Mouse (Mus musculus) liver, embryonic 11.5 days (tissue): ENCODE results near the gene Fam187b. TPM values are rescaled to one million over a fixed set of nuclear protein-coding genes. Genes with fewer than 3 reads are reported as not detected.

Experiments
- ATAC-seq: fragments of 200-750 bp; cut with Nextera tagmentation; replicated peaks from 2 replicates; pipeline ENCODE4 v1.8.0; 2017; ENCODE audit warnings: moderate number of reproducible peaks, mild to moderate bottlenecking, moderate TSS enrichment, moderate library complexity; ENCODE audit not compliant: low FRiP score
- DNase-seq: peaks from one replicate; pipeline ENCODE4 v3.0.0-alpha.2; 2017; ENCODE audit warnings: low spot score
- H3K27ac ChIP-seq: fragments of 300-500 bp; sonication (generic); 2 replicates; pipeline ENCODE4 v1.5.1; 2014; ENCODE audit warnings: mild to moderate bottlenecking, low read depth, low read length, control low read depth
- H3K27me3 ChIP-seq: fragments of 300-500 bp; sonication (generic); replicated peaks from 2 replicates; pipeline ENCODE4 v1.6.1; 2014; ENCODE audit warnings: low read length, mixed read lengths; ENCODE audit not compliant: control insufficient read depth, insufficient read depth
- H3K36me3 ChIP-seq: fragments of 300-500 bp; sonication (generic); 2 replicates; pipeline ENCODE4 v1.6.1; 2014; ENCODE audit warnings: mild to moderate bottlenecking, low read length, moderate library complexity, mixed read lengths; ENCODE audit not compliant: control insufficient read depth, insufficient read depth
- H3K4me1 ChIP-seq: fragments of 300-500 bp; sonication (generic); replicated peaks from 2 replicates; pipeline ENCODE4 v1.6.1; 2014; ENCODE audit warnings: low read length, mixed read lengths; ENCODE audit not compliant: control insufficient read depth, insufficient read depth
- H3K4me2 ChIP-seq: fragments of 300-500 bp; sonication (generic); 2 replicates; pipeline ENCODE4 v1.6.1; 2014; ENCODE audit warnings: mild to moderate bottlenecking, control low read depth, moderate library complexity
- H3K4me3 ChIP-seq: fragments of 300-500 bp; sonication (generic); 2 replicates; pipeline ENCODE4 v1.5.1; 2014; ENCODE audit warnings: low read depth, low read length, control low read depth
- H3K9ac ChIP-seq: fragments of 300-500 bp; sonication (generic); 2 replicates; pipeline ENCODE4 v1.6.1; 2014; ENCODE audit warnings: low read depth, low read length, control low read depth
- H3K9me3 ChIP-seq: fragments of 300-500 bp; sonication (generic); 2 replicates; pipeline ENCODE4 v1.6.1; 2016; ENCODE audit warnings: low read length, inconsistent platforms, mixed read lengths; ENCODE audit not compliant: control insufficient read depth
- WGBS: fragments of 180-500 bp; shearing (Covaris S2); extraction: QIAGEN DNeasy Blood & Tissue Kit; methylation state at CpG from one replicate; pipeline ENCODE4 v1.1.7; 2014; 5-methylcytosine and 5-hydroxymethylcytosine counted together
- polyA plus RNA-seq: library from polyadenylated mRNA; unstranded; fragments of >200 nt; fragmentation: Nextera tagmentation; extraction: Ambion mirVana; gene quantifications from 2 replicates; pipeline ENCODE4 v1.2.1, GENCODE M21; 2014

Gene Fam187b
- polyA plus RNA-seq, 1 experiment from 2014 or later: 4.1 TPM

GRCm38 (mm10) chr7:30965677-30966076 lies 7.9 kb upstream of the Fam187b start:
- H3K9me3 ChIP-seq: no peaks in the 10 kb centered on the region
- H3K36me3 ChIP-seq: no peaks in the 10 kb centered on the region
- no peak for DNase-seq
- H3K27me3 ChIP-seq: no peaks in the 10 kb centered on the region
- 89% methylated on average over 14 of the region's 14 CpGs for WGBS
- no peak for ATAC-seq
- no peak overlapping the region for H3K9ac ChIP-seq
- no peak overlapping the region for H3K27ac ChIP-seq
- H3K4me3 ChIP-seq: no peak overlapping the region
- H3K4me2 ChIP-seq: no peak overlapping the region
- H3K4me1 ChIP-seq: no peaks in the 10 kb centered on the region

DNA sequence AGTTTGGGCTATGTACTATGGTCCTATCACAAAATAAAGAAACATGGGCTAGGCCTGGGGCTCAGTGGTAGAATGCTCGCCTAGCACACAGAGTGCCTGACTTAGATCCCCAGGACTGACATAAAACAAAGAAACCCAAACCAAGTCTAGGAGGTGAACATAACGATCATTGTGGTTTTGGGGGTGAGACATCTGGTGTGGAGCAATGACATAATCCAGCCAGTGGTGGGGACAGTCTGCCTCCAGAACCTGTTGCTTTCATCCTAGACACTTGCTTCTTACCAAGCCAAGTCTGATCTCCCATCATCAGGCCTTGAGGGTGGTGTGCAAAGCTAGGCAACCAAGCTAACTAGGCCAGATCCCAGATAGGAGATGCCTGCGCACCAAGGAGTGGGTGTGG lies 6.9 kb upstream of the Fam187b start:
- no peak overlapping the region for H3K4me3 ChIP-seq
- no peaks in the 10 kb centered on the region for H3K4me1 ChIP-seq
- H3K36me3 ChIP-seq: no peaks in the 10 kb centered on the region
- no peak overlapping the region for H3K4me2 ChIP-seq
- DNase-seq (no peak), ATAC-seq (no peak)
- no peaks in the 10 kb centered on the region for H3K27me3 ChIP-seq
- no peak overlapping the region for H3K27ac ChIP-seq
- H3K9me3 ChIP-seq: no peaks in the 10 kb centered on the region
- 71% methylated on average over 3 of the region's 3 CpGs for WGBS
- H3K9ac ChIP-seq: no peak overlapping the region

- Histone ChIP-seq H3K27ac (no peak overlapping the region), H3K9me3 (no peaks in the 10 kb centered on the region), H3K9ac (no peak overlapping the region), H3K27me3 (peaks cover 19% of the 10 kb centered on the region), H3K4me3 (no peak overlapping the region), H3K4me1 (peaks cover 4% of the 10 kb centered on the region; the same call in 1 of the 2 replicates), H3K36me3 (no peaks in the 10 kb centered on the region), H3K4me2 (no peak overlapping the region)
- DNase-seq (no peak), ATAC-seq (no peak)
- WGBS: 87% methylated on average over 8 of the region's 8 CpGs
These were observed 5.0 kb upstream of the Fam187b start for GRCm38 (mm10) chr7:30968611-30969010.

DNA sequence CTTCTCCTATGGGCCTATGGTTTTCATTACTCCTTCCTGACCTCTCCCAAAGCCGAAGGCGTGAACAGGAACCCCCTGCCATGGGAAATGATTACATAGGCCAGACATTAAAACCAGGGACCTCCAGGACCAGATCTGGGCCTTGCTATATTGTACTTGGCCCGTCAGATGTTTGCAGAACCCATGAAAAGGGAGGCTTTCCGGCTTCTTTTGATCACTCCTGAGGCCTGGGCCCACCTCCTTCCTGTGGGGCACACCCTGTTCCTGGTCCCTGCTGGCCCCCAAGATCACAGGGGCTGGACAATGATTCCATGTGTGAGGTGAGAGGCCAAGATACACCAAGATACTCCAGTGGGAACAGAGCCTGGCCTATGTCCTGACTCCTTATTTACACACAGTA lies 4.4 kb upstream of the Fam187b start:
- H3K4me1 ChIP-seq: peaks cover 4% of the 10 kb centered on the region; the same call in 1 of the 2 replicates
- no peak overlapping the region for H3K4me3 ChIP-seq
- H3K9ac ChIP-seq: no peak overlapping the region
- H3K27me3 ChIP-seq: peaks cover 20% of the 10 kb centered on the region
- H3K36me3 ChIP-seq: no peaks in the 10 kb centered on the region
- ATAC-seq (no peak), DNase-seq (no peak)
- H3K27ac ChIP-seq: no peak overlapping the region
- WGBS: 86% methylated on average over 4 of the region's 4 CpGs
- H3K9me3 ChIP-seq: no peaks in the 10 kb centered on the region
- H3K4me2 ChIP-seq: no peak overlapping the region

DNA sequence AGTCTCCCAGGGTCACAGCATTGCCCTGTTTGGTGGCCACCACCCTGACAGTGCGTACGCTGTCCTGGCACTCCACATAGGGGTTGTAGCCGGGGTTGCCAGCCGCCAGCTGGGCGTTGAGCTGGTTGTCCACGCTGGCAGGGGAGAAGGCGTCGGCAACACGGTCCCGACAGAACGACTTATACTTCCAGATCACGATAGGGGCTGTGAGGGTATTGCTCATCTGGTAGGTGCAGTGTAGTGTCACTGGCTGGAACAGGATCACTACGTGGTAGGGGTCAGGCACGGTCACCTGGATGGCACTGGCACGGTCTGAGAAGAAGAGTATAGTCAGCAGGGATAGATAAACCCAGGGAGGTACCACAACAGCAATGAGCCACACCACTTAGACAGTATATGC lies 1.7 kb upstream of the Fam187b start:
- Histone ChIP-seq H3K36me3 (no peaks in the 10 kb centered on the region), H3K9ac (no peak overlapping the region), H3K27me3 (peaks cover 20% of the 10 kb centered on the region), H3K4me3 (peak overlapping the region; percentile 56; the same call in 1 of the 2 replicates), H3K27ac (no peak overlapping the region), H3K4me1 (peaks cover 4% of the 10 kb centered on the region; the same call in 1 of the 2 replicates), H3K4me2 (peak overlapping the region; percentile 62), H3K9me3 (no peaks in the 10 kb centered on the region)
- ATAC-seq (no peak), DNase-seq (no peak)
- 87% methylated on average over 15 of the region's 15 CpGs for WGBS

DNA sequence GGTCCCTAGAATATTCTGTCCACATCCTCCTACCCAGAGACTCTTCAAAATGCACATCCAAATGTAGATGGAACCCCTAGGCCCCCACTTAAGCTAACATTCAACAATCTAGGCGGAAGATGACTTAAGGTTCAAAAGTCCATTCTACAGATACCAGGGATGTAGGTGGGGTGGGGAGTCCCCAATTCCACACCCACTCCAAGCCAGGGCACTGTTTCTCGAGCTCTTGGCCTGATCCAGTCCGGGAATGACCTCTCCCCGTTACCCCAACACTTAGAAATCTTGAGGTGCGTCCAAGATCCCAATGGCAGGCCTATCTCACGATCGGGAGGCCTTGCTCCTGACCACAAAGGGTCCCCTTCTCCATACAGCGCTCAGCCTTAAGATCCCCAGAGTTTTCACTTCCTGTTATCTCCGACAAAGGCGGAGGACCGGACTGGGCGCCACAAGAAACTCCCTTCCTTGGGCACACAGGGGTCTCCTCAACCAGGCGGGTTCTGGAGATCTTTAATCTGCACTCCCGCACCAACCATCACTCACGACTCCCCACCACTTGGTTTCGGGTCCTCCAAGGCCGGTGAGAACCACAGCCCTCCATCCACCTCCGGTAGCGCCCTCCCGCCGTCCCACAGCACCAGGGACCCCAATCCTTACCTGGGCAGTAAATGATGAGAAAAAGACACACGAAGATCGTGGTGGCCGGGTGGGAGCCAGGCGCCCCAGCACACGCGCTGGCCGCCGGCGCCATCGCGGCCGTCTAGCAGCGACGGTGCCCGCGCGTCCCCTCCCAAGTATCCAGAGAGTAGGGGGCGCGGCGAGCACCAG lies 952 bp upstream of the Fam187b start:
- peaks cover 20% of the 10 kb centered on the region for H3K27me3 ChIP-seq
- H3K4me3 ChIP-seq: peak overlapping the region; percentile 56
- no peak overlapping the region for H3K27ac ChIP-seq
- H3K9me3 ChIP-seq: no peaks in the 10 kb centered on the region
- 7% methylated on average over 41 of the region's 41 CpGs for WGBS
- H3K4me2 ChIP-seq: peak overlapping the region; percentile 62
- no peaks in the 10 kb centered on the region for H3K36me3 ChIP-seq
- DNase-seq (no peak), ATAC-seq (peak; percentile 46)
- peaks cover 4% of the 10 kb centered on the region; the same call in 1 of the 2 replicates for H3K4me1 ChIP-seq
- H3K9ac ChIP-seq: peak overlapping the region; percentile 61

- DNase-seq (no peak), ATAC-seq (peak; percentile 75; the same call in 1 of the 2 replicates)
- peak within 1 kb of the TSS; percentile 61 for H3K9ac ChIP-seq
- H3K4me1 ChIP-seq: peaks cover 4% of the 10 kb centered on the region; the same call in 1 of the 2 replicates
- H3K27ac ChIP-seq: peak within 1 kb of the TSS; percentile 4; the same call in 1 of the 2 replicates
- H3K4me2 ChIP-seq: peak within 1 kb of the TSS; percentile 62
- no peaks in the 10 kb centered on the region for H3K36me3 ChIP-seq
- H3K4me3 ChIP-seq: peak within 1 kb of the TSS; percentile 56
- WGBS: 1% methylated on average over 19 of the region's 19 CpGs
- peaks cover 20% of the 10 kb centered on the region for H3K27me3 ChIP-seq
- no peaks in the 10 kb centered on the region for H3K9me3 ChIP-seq
These were observed 414 bp upstream of the Fam187b start, which contains the start of gene Lsr for GRCm38 (mm10) chr7:30973251-30973500. Lsr (minus strand) TSS chr7:30973464.

DNA sequence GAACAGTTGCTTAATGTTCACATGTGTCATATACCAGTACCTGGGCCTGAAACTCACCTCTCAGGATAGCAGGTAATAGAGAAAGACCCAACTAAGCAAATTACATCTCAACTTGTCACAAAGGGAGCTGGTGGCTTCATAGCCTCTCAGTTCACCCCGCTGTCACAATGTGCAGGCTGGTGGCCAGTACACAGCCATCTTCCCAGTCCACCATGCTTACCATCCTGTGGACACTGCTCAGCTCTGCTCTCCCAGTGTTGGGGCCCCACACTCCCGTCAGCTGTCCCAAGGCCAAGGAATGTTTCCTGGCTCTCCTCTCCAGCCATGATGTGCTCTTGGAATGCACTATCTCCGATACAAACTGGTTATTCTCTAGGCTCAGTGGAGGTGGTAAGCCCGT lies 8.1 kb downstream of the Fam187b start:
- no peaks in the 10 kb centered on the region for H3K4me1 ChIP-seq
- 90% methylated on average over 4 of the region's 4 CpGs for WGBS
- H3K9ac ChIP-seq: no peak overlapping the region
- no peak overlapping the region for H3K27ac ChIP-seq
- no peak overlapping the region for H3K4me3 ChIP-seq
- H3K36me3 ChIP-seq: no peaks in the 10 kb centered on the region
- ATAC-seq (no peak), DNase-seq (no peak)
- H3K27me3 ChIP-seq: no peaks in the 10 kb centered on the region
- H3K9me3 ChIP-seq: no peaks in the 10 kb centered on the region
- H3K4me2 ChIP-seq: no peak overlapping the region

DNA sequence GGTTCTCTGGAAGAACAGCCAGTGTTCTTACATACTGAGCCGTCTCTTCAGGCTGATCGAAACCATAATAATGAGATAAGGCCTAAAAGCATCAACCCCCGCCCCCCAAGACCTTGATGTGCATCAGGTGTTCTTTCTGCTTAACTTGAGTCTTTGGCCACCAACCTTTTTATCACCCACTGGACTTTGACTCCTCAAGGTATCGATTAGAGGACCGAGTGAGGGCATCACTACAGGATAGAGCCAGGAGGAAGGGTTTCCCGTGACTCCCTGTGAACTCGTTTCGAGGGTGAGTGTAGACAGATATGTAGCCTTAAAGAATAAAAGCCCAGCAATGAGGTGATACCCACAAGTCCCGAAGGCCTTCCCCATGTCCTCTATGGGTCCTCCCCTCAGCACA lies 11.8 kb downstream of the Fam187b start:
- Histone ChIP-seq H3K4me3 (no peak overlapping the region), H3K27ac (no peak overlapping the region), H3K9ac (no peak overlapping the region), H3K4me2 (no peak overlapping the region), H3K4me1 (no peaks in the 10 kb centered on the region), H3K9me3 (no peaks in the 10 kb centered on the region), H3K27me3 (no peaks in the 10 kb centered on the region), H3K36me3 (no peaks in the 10 kb centered on the region)
- 84% methylated on average over 9 of the region's 9 CpGs for WGBS
- ATAC-seq (no peak), DNase-seq (no peak)
